Mouse (Mus musculus): ENCODE results near the gene Hsdl2.
"Not testable (repeated sequence)": the region's sequence is repeated elsewhere in the genome, so short reads cannot be mapped to it uniquely, and the experiment has no call there.

Hsdl2 gene

DNA sequence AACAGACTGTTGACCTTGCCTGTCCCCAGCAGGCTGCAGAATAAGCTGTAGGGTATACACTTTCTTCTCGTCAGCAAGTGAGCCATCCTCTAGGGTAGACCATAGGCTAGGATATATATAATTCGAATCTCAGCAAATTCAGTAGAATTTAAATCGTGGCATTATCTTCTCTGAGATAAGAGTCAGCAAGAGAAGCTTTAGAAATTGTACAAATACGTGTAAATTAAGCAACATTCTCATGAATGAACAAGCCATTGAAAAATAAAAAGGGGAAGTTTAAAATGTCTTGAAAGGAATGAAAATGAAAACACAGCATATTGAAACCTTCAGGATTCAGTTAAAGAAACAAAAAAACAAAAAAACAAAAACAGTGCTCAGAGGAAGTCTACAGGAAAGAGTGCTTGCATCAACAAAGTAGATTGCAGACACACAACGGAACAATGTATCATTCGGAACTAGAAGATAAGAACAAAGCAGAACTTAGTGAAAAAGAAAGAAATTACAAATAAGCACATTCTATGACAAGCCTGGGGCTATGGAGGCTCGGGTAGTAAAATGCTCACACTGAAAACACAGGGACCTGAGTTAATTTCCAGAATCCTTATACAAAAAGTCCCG, 15.7 kb upstream of the Hsdl2 start:
- no peak for DNase-seq (ENCODE audit: low read depth, low spot score)

DNA sequence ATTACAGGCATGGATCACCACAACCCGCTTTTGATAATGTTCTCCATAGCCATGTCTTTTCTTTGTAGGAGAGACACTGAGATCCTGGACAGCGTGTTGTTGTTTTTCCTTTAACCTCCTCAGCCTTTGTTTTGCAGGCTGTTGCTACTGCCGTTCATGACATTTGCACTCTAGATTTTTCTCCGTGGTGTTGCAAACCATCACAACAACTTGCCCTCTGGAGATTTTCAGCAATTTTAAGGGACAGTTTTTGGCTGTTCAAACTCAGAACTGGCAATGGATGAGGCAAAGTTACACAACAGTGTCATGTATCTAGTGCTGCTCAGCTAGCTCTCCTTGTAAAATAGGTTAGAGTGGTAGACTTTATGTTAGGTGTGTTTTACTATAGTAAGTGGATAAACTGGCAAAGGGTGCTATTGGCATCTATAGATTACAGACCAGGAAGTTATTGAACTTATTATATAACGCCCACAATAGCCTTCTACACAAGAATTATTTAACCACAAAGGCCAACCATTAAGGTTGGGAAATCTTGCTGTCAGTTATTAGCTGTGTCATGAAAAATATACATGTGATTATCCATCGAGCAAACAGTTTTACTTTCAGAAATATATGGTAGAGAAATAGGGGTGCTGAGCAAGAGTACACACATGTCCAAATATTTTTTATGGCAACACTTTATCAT, 13.6 kb upstream of the Hsdl2 start:
- no peak for DNase-seq (ENCODE audit: low read depth, low spot score)

DNA sequence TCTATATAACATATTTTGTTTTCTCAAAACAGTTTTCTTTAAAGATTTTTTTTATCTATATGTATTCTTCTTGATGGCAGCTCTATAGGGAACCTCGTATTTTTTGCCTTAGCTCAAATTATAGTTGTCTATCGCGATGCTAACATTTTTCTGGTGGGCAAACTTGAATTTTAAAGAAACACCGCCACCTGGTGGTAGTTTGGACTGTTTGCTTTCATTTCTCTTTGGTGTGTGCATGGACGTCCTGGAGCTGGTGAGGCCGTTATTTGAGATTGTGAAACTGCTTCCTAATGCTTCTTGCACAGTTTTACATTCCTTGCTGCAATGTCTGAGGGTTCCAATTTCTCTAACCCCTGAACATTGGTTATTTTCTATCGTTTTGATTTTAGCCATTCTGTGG, 11.8 kb upstream of the Hsdl2 start:
- peak; percentile 77 for DNase-seq (ENCODE audit: low read depth, low spot score)

DNA sequence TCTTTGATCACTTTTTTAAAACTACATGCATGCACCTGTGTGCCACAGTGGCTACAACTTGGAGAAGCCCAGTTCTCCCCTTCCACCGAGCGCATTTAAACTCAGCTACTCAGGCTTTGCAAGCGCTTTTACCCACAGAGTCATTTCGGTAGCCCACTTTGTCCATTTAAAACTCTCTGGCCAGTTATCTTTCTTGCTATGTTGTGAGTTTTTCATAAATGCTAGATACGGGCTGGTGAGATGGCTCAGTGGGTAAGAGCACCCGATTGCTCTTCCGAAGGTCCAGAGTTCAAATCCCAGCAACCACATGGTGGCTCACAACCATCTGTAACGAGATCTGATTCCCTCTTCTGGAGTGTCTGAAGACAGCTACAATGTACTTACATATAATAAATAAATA, 10.8 kb upstream of the Hsdl2 start:
- DNase-seq (ENCODE audit: low read depth, low spot score): not testable (repeated sequence)

DNA sequence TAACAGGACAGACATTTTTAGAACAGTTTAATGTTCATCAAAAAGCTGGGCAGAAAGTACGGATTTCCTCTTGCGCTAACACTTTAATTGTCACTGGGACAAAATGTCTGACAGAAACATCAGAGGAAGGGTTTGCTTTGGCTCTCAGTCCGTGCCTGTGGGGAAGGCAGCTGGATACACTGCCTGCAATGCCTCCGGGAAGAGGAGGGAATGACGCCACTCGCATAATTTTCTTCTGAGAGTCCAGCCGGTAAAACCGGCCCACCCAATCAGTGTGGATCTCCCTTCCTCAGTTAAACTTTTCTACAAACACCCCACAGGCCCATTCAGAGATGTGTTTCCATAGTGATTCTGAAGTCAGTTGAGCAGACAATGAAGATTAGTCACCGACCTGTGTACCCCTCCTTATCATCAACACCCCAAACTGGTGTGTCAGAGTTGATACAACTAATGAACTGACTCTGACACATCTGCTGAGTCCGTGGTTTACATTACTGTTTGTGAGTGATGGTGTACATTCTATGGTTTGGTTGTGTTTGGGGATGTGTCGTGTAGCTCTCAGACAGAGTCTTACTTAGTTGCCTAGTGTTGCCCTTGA, 8.7 kb upstream of the Hsdl2 start:
- no peak for DNase-seq (ENCODE audit: low read depth, low spot score)

DNA sequence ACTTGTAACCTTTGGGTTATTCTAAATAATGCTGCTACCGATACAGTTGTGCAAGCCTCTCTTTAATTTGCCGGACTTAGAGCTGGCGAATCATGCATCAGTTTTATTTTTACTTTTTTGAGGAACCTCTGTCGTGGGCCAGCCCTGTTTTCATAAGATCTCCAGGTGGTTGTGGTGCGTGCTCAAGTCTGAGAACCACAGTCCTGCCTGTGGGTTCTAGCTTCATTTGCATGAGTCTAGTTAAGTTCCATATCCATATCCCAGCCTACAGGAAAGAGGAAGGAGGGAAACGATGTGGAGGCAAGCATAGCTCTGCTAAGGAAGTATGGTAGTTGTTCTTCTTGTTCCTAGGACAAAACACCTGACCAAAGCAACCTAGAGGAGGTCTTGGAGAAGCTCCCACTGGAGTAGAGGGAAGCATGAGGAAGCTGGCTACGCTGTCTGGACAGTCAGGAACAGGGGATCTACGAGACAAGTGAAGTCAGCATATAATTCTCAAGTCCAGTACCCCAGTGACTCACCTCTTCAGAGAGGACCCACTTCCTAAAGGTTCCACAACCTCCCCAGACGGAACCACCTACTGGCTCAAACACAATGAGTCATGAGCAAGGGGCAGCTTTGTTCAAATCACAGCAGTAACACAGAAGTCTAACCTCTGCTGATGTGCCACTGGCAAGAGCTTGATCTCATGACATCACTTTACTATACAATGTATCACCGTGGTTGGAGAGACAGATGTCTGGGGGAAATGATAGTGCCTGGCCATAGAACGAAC, 6.0 kb upstream of the Hsdl2 start:
- DNase-seq (ENCODE audit: low read depth, low spot score): no peak

DNA sequence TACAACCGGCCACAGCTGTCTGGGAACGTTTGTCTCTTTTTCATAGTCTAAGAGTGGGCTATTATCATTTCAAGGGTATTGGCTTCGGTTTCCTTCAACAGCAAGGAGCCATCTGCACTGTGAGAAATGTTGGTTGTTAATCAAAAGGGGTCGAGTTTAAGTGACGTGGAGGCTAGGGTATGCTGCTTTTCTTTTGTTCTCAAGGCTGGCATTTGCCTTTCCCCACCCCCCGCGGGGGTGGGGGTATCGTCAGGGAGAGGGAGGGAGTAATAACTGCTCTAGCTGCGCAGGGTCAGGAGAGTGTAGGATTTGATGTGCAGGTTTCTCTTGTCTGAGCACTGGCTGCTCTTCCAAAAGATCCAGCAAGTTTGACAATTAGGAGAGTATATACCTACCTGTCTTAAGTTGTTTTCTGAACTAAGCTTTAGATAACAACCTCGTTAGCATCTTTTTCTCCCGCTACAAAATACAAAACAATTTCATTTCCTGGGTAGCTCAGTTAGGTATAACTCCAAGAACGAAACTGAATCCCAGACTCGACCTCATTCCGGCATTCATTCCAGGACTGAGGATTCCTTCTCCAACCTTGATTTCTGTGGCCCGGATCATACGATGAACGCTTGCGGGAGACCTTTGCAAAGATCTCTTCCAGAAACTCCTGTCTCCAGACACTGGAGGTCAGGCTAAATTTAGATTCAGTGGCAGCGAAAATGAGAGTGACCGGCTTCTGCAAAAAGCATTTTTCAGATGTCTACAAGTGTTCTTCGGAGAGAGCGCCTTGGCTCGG, 675 bp upstream of the Hsdl2 start:
- peak; percentile 63 for DNase-seq (ENCODE audit: low read depth, low spot score)

DNA sequence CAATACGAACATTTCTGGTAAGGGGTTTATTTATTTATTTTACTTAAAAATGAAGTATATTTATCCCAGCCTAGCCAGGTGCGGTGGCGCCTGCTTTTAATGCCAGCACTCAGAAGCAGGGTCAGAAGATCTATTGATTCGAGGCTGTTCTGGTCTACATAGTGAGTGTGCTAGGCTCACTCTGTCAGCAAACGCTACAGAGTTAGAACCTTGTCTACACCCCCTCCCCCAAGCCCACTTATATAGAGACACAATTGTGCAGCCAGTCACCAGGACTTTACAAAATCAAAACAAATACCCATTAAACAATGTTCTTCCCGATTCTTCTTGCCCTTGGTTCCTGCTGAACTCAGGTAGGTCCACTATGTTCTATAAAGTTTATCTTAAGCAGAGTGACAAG, 823 bp downstream of the Hsdl2 start:
- no peak for DNase-seq (ENCODE audit: low read depth, low spot score)

DNA sequence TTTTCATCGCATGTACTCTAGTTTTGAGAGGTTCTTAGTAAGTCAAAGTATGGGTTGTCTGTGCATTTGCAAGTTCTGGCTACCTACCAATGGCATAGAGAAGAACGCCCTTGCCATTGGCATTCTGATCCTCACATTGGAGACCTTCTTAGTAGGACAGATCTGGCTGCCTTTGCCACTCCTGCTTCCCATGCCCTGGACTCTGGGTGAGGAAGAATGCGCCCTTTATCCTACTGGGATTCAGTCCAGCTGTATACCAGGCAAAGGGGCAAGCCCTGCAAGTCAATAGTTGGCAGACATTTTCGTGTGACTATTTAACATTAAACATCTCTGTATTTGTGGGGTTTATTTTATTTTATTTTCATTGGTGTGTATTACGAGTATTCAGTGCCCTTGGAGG, 3.7 kb downstream of the Hsdl2 start:
- DNase-seq (ENCODE audit: low read depth, low spot score): no peak

DNA sequence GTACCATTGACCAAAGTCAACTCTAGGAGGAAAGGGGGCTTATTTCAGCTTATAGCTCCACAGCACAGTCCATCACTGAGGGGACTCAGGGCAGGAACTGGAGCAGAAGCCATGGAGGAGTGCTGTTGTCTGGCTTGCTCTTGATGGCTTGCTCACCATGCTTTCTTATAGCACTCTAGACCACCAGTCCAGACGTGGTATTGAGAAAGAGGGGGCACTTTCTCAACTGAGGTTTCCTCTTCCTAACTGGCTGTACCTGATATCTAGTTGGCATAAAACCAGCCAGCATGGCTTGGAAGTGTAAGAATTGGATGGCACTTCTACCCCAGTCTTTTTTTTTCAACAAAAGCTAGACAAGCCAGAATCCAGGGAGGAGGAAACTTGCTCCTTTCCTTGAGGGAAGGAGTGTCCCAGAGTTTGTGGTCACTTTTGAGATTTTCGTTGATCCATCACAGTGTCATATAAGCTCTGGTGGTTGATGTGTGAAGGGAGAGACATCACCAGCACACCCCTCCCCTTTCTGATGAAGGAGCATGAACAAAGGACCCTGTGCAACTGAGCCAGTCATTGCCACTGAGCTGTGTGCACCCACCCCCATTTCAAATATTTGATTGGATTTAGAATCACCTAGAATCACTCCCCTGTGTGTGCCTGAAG, 6.0 kb downstream of the Hsdl2 start:
- no peak for DNase-seq (ENCODE audit: low read depth, low spot score)

DNA sequence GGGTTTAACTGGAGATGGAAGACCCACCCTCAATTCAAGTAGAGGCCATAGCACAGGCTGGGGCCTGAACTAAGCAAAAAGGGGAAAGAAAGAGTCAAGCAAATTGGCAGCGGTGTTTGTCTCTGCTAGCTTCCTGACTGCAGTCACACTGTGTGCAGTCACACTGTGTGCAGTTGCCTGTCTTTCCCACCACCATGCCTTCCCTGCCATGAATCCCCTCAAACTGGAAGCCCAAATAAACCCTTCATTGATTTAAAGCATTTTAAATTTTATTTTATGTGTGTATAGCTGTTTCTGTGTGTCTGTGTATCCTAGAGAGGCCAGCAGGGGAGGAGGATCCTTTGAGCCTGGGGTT, 6.5 kb downstream of the Hsdl2 start:
- no peak for DNase-seq (ENCODE audit: low read depth, low spot score)

DNA sequence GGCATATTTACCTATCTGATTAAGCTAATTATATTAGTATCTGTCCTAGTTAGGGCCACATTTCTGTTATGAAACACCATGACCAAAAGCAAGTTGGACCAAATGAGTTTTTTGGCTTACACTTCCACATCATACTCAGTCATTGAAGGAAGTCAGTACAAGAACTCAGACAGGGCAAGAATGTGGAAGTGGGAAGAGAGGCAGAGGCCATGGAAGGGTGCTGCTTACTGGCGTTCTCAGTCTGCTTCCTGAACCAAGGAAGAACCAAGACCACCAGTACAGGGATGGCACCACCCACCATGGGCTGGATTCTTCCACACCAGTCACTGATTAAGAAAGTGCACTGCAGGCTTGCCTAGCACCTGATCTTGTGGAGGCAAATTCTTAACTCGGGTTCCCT, 13.3 kb downstream of the Hsdl2 start:
- DNase-seq (ENCODE audit: low read depth, low spot score): no peak

DNA sequence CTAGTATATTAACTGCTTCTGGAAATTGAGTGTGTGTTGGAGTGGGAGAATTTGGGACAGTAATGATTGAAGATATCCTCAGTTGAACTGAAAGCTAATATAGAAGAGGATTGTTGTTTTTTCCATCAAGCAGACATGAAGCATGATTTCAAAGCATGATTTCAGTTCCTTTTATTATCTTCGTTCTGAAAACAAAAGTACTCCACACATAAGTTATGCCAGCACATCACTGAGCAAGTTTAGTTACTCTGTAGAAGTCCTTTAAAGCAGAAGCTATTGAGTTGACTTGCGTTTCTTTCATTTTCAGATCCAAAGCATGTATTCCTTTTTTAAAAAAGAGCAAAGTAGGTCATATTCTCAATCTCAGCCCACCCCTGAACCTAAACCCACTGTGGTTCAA, 15.2 kb downstream of the Hsdl2 start:
- no peak for DNase-seq (ENCODE audit: low read depth, low spot score)

DNA sequence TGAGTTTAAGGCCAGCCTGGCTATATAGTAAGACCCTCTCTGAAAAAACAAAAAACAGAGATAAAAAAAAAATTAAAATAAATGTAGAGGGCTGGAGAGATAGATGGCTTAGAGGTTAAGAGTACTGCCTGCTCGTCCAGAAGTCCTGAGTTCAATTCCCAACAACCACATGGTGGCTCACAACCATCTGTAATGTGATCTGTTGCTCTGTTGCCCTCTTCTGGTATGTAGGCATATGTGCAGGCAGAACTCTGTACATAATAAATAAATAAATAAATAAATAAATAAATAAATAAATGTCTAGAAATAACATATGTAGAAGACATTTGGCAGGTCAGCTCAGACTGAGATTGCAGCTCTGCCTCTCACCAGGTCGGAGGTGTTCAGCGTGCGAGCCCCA, 21.3 kb downstream of the Hsdl2 start:
- DNase-seq (ENCODE audit: low read depth, low spot score): peak; percentile 35

DNA sequence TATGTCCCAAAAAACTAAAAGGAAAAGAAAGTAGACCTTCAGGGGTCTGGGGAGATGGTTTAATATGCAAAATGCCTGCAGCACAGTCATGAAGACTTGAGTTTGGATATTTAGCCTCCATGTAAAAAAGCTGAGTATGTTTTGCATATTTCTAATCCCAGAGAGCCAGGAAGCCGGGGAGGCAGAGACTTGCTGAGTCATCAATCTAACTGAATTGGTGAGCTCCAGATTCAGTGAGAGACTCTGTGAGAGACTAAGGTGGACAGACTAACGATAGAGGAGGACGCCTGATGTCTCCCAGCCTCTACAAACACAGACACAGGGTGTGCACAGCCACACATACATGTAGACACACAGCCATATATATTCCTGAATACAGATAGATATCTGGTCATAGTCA, 23.5 kb downstream of the Hsdl2 start:
- no peak for DNase-seq (ENCODE audit: low read depth, low spot score)

DNA sequence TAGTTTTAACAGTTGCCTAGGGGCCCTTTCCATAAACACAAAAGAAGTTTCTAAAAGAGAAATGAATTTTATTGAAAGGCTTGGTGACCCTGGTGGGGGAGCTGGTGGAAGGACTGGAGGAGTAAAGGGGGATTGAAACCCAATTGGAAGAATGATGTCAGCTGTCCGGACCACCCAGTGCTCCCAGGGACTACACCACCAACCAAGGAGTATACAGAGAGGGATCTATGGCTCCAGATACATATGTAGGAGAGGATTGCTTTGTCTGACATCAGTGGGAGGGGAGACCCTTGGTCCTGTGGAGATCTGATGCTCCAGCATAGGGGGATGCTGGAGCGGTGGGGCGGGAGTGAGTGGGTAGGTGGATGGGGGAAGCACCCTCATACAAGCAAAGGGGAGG, 24.1 kb downstream of the Hsdl2 start:
- no peak for DNase-seq (ENCODE audit: low read depth, low spot score)

DNA sequence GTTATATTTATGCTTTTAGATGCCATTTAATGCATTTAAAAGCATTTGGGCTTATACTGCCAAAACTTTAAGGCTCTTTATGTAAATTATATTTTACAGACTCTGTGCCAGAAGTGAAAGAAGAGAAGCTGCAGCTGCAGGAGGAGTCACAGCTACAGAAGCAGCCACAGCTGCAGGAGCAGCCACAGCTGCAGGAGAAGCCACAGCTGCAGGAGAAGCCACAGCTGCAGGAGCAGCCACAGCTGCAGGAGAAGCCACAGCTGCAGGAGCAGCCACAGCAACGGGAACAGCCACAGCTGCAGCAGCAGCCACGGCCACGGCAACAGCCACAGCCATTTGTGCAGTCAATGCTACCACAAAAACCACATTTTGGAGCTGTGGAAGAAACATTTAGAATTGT, 29.0 kb downstream of the Hsdl2 start:
- DNase-seq (ENCODE audit: low read depth, low spot score): no peak

DNA sequence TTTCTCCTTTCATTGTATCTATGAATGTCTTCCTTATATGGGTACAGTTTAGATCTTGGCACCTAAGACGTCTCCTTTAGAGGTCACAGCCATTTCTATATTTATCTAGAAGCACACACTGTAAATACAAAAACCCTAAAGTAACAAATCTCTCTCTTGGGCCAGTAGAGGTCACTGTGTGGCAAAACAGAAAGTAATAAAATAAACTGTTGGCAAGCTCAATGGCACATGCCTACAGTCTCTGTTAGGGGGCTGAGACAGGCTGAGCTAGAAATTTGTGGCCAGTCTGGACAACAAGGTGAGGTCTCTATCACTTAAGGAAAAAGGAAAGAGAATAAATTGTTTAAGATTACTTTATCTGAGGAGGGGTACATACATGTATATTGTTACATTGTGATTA, 33.6 kb downstream of the Hsdl2 start:
- DNase-seq (ENCODE audit: low read depth, low spot score): peak; percentile 17

DNA sequence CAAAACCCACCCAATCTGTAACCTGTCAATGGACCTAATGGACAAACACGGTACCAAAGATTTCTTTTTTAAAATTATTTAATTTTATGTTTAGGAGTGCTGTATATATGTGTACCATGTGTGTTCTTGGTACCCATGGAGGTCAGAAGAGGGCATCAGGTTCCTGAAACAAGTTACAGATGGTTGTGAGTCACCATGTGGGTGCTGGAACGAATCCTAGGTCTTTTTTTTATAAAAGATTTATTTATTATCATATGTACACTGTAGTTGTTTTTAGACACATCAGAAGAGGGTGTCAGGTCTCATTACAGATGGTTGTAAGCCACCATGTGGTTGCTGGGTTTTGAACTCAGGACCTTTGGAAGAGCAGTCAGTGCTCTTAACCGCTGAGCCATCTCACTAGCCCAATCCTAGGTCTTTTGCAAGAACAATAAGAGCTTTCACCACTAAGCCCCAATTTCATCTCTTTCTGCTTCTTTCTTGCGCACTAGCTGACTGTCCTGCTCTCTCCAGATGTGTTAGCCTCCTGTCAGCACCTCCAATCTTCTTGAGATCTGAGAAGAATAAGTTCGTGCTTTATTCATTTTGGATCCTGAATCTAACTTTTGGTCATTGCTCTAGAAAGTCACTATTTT, 38.4 kb downstream of the Hsdl2 start:
- DNase-seq (ENCODE audit: low read depth, low spot score): no peak

DNA sequence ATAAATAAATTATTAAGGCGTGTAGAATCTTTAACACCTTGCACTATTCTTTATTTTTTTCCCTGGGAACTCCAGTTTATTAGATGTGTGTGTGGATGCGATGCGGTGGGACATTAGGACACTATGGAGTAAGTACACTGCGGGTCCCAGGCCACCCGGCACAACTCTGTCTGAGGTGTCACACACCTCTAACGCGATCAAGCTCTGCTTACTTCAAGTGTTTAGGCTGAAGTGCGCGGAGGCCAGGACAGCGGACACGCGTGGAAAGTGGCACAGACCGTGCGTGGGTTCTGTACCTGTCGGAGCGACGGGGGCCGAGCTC, 44.3 kb downstream of the Hsdl2 start:
- DNase-seq (ENCODE audit: low read depth, low spot score): no peak
